Mouse (Mus musculus) ES-E14 (cell line): ENCODE measurements at regions not wholly inside any gene's neighbourhood (a gene's known extent, or its start where the extent isn't known, plus 50 kb on each side); places are given as distances from the start of the nearest gene placed in this dataset.

Experiments used
- CHD2 ChIP-seq: IDR thresholded peaks from 2 replicates; pipeline ENCODE4 v1.6.1; 2014; ENCODE audit warnings: mild to moderate bottlenecking, low read depth, low read length, inconsistent platforms
- HCFC1 ChIP-seq: IDR thresholded peaks from 2 replicates; pipeline ENCODE4 v1.6.1; 2012; ENCODE audit warnings: low read length, inconsistent platforms, borderline replicate concordance; ENCODE audit not compliant: insufficient read depth
- MAFK ChIP-seq: IDR thresholded peaks from 2 replicates; pipeline ENCODE4 v1.6.1; 2014; ENCODE audit warnings: mild to moderate bottlenecking, low read depth, low read length, inconsistent platforms; ENCODE audit not compliant: insufficient read depth
- ZC3H11A ChIP-seq: IDR thresholded peaks from 2 replicates; pipeline ENCODE4 v1.6.1; 2012; ENCODE audit warnings: low read depth, mild to moderate bottlenecking, inconsistent platforms, low read length, borderline replicate concordance
- ZNF384 ChIP-seq: IDR thresholded peaks from 2 replicates; pipeline ENCODE4 v1.6.1; 2012; ENCODE audit warnings: low read depth, low read length, inconsistent platforms

DNA sequence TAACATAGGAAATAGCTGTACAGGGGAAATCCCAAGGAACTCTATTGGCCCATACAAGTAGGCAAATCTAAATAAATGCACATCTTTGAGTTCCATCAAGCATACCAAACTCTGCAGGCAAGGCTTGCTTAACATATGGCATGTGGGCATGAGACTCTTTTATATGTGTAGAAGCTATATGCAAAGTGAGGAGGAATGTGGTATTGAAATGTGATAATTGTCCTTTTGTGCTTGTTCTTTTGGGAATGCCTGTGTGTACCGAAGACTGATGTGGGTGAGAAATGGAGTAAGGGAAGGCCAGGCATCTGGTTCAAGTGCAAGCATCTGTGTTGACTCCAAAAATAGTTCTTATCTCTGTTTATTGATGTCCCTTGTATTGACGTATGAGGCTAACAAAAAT, 1239.3 kb upstream of the Gm12353 start:
- no peak for TF ChIP-seq ZC3H11A
- no peak for TF ChIP-seq CHD2
- no peak for TF ChIP-seq MAFK
- TF ChIP-seq HCFC1, result no peak
- no peak for TF ChIP-seq ZNF384
